Mouse (Mus musculus): ENCODE results near the gene Shisa9. TPM values are rescaled to one million over a fixed set of nuclear protein-coding genes. Genes with fewer than 3 reads are reported as not detected.

Gene Shisa9
- polyA plus RNA-seq, 1 experiment: 3.9 TPM

- DNase-seq (ENCODE audit: low spot score): no peak
Observed at GRCm38 (mm10) chr16:12315627-12316026, 331.7 kb downstream of the Shisa9 start.

Other genes starting within 250 kb of the Shisa9 start
- gene Cpped1, start 74.7 kb upstream of the Shisa9 start, polyA plus RNA-seq (2012; rRNA removed): 14.0 and 22.6 TPM in 2 replicates

All from urinary bladder, adult 2 months (tissue).